Mouse (Mus musculus) liver, adult 2 months (tissue): ENCODE results near the gene Icam4.
"Not testable (repeated sequence)": the region's sequence is repeated elsewhere in the genome, so short reads cannot be mapped to it uniquely, and the experiment has no call there.

ENCODE experiments used
- CTCF ChIP-seq: fragments of 200-500 bp; IDR thresholded peaks from 2 replicates; pipeline ENCODE4 v1.5.1; 2011; ENCODE audit warnings: low read depth, low read length, control low read depth
- POLR2A ChIP-seq: fragments of 200-500 bp; IDR thresholded peaks from 2 replicates; pipeline ENCODE4 v1.6.1; 2011; ENCODE audit warnings: low read length, control low read depth; ENCODE audit not compliant: insufficient read depth; ENCODE audit errors: extremely low read depth

- TF ChIP-seq CTCF, POLR2A: not testable (repeated sequence)
These were observed 18.1 kb upstream of the Icam4 start for GRCm38 (mm10) chr9:21010939-21011541.
